Mouse (Mus musculus): ENCODE data around the gene Cpa1.
A peak's percentile ranks its signal among the peaks of the same experiment; 100 is the strongest.

Cpa1 gene

GRCm38 (mm10) chr6:30621986-30622389 lies 17.0 kb upstream of the Cpa1 start:
- DNase-seq, result no peak

- DNase-seq, result no peak
Measured at GRCm38 (mm10) chr6:30624763-30625162, 14.3 kb upstream of the Cpa1 start.

GRCm38 (mm10) chr6:30628152-30628551 lies 10.9 kb upstream of the Cpa1 start:
- no peak for DNase-seq

- DNase-seq, result no peak
Measured at GRCm38 (mm10) chr6:30629989-30630388, 9.0 kb upstream of the Cpa1 start.

DNA sequence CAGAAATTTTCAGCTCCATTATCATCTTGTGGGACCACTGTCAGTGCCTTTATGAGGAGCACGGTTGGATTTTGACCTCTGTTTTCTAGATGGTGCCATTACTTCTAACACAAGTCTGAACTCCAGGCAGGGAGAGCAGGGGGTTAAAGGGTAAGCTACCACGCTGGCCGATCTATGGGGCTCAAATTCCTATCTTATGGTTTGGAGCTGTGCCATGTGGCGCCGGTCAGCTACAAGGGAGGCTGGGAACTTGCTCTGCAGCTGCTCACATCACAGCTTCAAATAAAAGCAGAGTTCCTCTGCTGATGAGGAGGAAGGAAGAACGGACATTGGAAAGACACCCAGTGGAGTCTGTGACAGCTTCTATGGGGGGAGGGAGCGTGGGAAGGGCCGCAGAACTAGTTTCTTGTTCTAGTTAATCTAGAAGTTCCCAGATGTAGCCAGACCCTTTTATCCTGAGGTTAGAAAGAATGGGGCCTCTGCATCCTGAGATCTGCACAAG lies 3.6 kb upstream of the Cpa1 start:
- no peak for DNase-seq

DNA sequence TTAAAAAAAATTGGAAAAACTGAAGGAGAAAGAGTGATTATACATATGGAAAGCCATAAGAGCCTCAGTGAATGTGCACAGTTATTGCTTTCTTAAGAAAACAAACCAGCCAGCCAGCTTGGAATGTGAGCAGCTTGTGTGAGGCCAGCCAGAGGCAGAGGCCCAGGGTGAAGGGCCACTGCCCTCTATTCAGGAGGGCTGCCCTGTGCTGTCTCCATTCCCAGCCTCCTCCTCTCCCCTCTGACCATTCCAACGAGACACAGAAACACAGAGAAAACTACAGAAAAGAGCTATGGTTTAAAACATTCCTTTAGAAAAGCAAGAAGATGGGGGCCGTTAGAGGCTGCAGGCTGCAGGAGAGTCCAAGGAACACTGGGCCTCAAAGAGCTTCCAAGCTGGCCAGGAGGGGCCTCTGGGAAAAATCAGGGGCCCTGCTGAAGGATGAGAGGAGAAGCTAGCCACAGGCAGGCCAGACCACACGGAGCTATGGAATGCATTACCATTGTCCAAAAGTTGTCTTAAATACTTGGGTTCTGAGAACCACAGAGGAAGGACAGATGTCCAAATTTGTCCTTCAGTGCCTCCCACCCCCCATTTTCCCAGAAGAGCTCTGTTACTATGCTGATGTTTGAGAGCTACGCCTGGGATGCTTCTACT lies 2.7 kb upstream of the Cpa1 start:
- no peak for DNase-seq

DNA sequence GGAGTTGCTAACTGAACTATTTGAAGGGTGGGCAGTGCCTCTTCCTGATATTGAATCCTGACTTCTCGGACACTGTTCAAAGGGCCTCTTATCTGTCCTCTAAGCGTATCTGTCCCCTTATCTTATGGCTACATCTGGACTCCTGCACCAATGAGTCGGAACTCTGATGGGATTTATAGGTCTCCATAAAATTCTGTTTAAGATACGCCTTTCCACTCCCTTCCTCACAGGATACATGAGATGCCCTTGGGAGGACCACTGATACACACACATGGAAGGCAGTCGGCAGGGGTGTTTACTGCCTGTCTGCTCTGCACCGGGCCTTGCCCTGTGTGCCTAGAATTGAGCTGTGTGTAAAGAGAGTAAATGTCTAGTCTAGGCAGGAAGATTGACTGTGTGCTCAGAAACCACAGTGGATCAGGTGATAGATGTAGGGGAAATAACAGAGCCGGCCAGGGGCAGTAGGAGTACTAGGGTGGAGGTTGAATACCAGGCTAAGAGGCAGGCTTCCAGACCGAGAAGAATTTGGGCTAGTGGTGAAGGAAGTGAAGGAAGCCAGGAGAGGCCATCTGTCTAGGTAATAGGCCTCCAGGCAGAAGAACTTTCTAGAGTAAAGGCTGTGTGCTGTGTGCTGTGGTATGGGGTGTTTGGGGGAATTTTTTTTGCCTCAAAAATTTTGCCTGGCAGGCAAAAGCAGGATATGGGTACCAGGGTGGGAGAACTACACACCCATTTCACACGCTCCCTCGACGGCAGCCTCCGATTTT lies 4.9 kb downstream of the Cpa1 start:
- DNase-seq, result peak; percentile 44

DNA sequence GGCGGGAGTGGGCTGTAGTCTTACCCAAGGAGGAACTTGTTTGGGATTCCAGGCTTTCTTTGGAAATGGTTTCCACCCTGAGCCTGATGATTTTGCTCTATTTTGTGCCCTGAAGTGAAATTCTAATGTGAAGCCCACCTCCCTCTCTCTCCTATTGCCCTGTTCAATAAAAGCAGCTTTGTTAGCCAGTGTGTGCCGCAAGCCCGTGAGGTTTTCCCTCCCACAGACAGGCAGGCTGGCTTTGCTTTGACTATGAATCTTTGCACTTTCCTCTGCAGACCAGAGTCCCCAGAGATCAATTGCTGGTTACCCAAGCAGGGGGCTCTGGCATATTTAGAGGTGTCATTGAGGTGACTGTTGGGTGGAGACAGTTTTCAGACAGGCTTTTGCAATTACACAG lies 5.4 kb downstream of the Cpa1 start:
- no peak for DNase-seq

DNA sequence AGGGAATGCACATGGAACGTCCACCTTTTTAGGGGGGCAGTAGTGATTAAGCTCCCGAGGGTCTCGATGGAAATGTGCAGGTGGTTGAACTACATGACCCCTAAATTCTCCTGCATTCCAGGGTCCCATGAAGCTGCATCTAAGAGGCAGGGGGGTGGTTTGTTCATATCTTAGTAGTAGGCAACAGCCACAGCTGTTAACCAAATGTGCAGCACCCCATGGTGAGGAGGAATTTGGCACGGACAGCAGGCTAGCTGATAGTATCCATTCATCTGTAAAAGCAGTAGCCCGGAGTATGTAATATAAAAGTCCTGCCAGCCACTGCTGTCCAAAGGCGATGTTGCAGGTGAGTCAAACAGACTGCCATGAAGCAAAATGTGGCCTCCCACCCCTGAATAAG lies 6.4 kb downstream of the Cpa1 start:
- DNase-seq, result no peak

DNA sequence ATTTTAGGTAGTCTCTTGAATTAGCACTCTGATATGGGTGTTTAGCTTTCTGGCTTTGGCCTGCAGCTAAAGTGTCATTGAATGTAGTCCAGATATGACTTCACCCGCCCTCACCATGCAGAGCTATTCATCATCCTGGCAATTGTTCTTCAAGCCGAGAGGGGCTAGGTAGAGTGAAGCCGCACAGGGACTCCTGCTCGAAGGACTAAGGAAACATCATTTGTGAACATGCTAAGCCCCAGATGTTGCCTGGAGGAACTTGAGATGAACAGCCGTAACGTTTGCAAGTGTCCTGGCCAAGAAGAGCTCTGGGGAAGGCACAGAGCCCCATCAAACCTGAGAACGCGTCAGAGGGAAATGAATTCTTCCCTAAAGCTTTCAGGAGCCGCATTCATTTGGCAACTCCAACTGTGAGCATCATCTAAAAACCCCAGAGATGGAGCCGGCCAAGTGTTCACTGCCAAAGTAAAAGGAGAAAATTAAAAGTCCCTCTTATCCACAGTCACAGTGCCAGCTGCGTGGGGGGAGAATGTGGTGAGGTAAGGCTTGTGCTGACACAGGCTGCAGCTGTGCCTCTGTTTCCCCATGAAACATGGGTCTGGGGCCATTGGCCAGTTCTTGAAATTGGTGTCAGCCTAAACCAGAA lies 10.8 kb downstream of the Cpa1 start:
- no peak for DNase-seq

GRCm38 (mm10) chr6:30652425-30653188 lies 13.6 kb downstream of the Cpa1 start:
- no peak for DNase-seq

GRCm38 (mm10) chr6:30653518-30653917 lies 14.5 kb downstream of the Cpa1 start:
- no peak for DNase-seq

DNA sequence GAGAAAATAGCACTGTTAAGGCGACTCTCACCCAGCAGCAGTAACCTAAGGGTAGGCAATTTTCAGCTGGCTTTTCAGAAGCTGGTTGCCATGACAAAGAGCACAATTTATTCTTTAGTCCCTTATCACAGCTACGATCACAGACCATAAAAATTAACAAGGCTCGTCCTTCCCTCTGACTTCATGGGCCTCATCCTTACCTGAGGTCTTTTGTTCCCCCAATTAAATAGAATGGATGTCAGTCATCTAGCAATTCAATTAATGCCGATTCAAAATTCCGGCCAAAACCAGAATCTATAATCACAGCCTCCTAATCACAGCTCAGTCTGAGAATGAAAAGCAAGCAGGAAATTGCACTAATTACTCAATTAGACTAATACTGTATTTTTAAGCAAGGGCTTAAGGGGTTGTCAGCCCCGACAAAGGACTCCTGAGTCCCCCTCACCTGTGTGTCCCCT lies 15.4 kb downstream of the Cpa1 start:
- no peak for DNase-seq

GRCm38 (mm10) chr6:30654932-30655331 lies 15.9 kb downstream of the Cpa1 start:
- no peak for DNase-seq

GRCm38 (mm10) chr6:30657279-30657678 lies 18.3 kb downstream of the Cpa1 start:
- DNase-seq, result no peak

GRCm38 (mm10) chr6:30658619-30659018 lies 19.6 kb downstream of the Cpa1 start:
- no peak for DNase-seq

DNA sequence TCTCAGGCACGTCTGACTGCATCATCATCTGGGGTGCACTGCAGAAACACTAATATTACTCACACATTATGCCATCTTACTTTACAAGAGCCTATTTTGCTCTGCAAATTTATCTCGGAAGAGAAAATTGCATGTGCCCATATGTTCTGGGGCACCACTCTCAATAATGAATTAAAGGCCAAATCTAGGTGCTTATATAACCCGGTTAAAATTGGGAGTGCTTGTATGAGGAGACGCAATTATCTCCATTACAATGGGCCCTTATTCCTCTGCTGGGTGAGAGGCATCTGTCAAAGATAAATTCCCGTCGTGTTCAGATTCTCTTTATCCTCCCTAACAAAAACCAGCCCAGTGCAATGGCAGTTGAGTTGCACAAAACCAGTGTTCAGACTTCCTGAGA lies 25.8 kb downstream of the Cpa1 start:
- DNase-seq, result no peak

- DNase-seq, result no peak
Measured at GRCm38 (mm10) chr6:30665296-30665695, 26.3 kb downstream of the Cpa1 start.

- DNase-seq, result no peak
Measured at GRCm38 (mm10) chr6:30666043-30666442, 27.0 kb downstream of the Cpa1 start.

GRCm38 (mm10) chr6:30667585-30667984 lies 28.6 kb downstream of the Cpa1 start:
- no peak for DNase-seq

DNA sequence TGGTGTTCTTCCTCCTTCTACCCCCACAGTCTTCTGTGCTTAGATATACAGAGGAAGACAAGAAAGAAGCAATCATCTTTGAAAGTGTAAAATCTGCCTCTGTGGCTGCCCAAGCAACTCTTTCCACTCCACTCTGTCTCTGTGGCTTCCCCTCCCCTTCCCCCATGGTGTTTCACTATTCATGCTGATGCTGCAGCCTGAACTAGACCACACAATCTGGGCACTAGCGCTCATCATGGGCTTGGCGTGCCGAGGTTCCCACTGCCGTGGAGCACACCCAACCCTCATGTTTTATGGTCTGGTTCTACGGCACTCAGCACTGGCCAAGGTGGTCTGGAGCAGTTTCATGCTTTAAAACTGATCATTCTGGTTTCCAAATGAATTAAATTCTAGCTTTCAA lies 32.7 kb downstream of the Cpa1 start:
- DNase-seq, result no peak

DNA sequence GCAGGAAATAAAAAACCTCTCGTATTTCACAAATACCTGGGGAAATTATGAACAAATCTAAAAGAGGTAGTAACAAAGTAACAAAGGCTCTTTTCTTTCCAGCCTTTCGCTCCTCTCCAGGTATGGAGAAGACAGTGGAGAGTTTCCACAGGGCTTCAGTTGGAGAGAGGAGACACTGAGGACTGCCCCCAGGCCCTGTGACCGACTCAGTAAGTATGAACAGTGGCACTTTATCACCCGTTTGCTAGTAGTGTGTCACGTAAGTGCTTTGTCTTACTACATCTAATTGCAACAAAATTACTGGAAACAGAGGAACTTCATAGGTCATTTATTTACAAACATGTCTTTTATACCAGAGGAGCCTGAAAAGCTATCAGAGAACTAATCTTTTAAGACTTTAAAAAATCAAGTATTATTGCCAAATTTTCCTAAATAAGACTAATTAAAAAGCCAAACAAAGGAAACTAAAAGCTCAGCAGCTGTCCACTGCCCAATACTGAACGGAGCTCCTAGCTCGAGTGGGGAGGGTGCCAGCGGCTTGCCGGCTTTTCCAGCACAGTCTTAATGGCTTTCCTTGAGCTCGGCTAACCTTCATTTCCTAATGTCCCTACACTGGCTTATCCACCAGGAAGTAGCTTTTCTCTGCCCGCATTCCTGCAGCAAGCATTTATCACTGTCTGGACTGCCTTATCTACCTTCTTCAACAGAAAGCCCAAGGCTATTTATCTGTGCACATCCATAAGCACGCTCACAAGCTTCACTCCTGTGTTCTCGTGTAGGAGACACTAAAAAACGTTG lies 34.9 kb downstream of the Cpa1 start:
- no peak for DNase-seq
